Mouse (Mus musculus) lung, embryonic 14.5 days (tissue): ENCODE data around the gene Pear1. TPM values are rescaled to one million over a fixed set of nuclear protein-coding genes. Genes with fewer than 3 reads are reported as not detected.
"Not testable (repeated sequence)": the region's sequence is repeated elsewhere in the genome, so short reads cannot be mapped to it uniquely, and the experiment has no call there.

ENCODE experiments used
- ATAC-seq: fragments of 200-750 bp; cut with Nextera tagmentation; 2 replicates; pipeline ENCODE4 v1.8.0; 2017; ENCODE audit warnings: mild to moderate bottlenecking, moderate TSS enrichment, moderate library complexity; ENCODE audit not compliant: insufficient read depth
- DNase-seq: peaks from one replicate; pipeline ENCODE4 v3.0.0-alpha.2; 2015
- H3K27ac ChIP-seq: fragments of 300-500 bp; sonication (generic); 2 replicates; pipeline ENCODE4 v1.5.1; 2014; ENCODE audit warnings: low read depth, mild to moderate bottlenecking, moderate library complexity
- H3K27me3 ChIP-seq: fragments of 300-500 bp; sonication (generic); 2 replicates; pipeline ENCODE4 v1.6.1; 2014; ENCODE audit warnings: low read length, control low read depth; ENCODE audit not compliant: insufficient read depth
- H3K36me3 ChIP-seq: fragments of 300-500 bp; sonication (generic); 2 replicates; pipeline ENCODE4 v1.6.1; 2014; ENCODE audit warnings: control low read depth; ENCODE audit not compliant: insufficient read depth
- H3K4me1 ChIP-seq: fragments of 300-500 bp; sonication (generic); 2 replicates; pipeline ENCODE4 v1.6.1; 2014; ENCODE audit warnings: antibody characterized with exemption, control low read depth; ENCODE audit not compliant: insufficient read depth
- H3K4me2 ChIP-seq: fragments of 300-500 bp; sonication (generic); 2 replicates; pipeline ENCODE4 v1.6.1; 2014; ENCODE audit warnings: mild to moderate bottlenecking
- H3K4me3 ChIP-seq: fragments of 300-500 bp; sonication (generic); 2 replicates; pipeline ENCODE4 v1.5.1; 2014; ENCODE audit warnings: low read depth, low read length
- H3K9ac ChIP-seq: fragments of 300-500 bp; sonication (generic); 2 replicates; pipeline ENCODE4 v1.6.1; 2014
- H3K9me3 ChIP-seq: fragments of 300-500 bp; sonication (generic); 2 replicates; pipeline ENCODE4 v1.6.1; 2016; ENCODE audit warnings: low read depth, low read length, control low read depth
- CTCF ChIP-seq: IDR thresholded peaks from 2 replicates; pipeline ENCODE4 v1.5.1; 2016; ENCODE audit warnings: antibody characterized with exemption, low read depth
- WGBS: fragments of 180-500 bp; shearing (Covaris S2); extraction: QIAGEN DNeasy Blood & Tissue Kit; methylation state at CpG from one replicate; pipeline ENCODE4 v1.1.7; 2014; 5-methylcytosine and 5-hydroxymethylcytosine counted together
- polyA plus RNA-seq: library from polyadenylated mRNA; unstranded; fragments of >200 nt; fragmentation: Nextera tagmentation; extraction: Ambion mirVana; gene quantifications from 2 replicates; pipeline ENCODE4 v1.2.1, GENCODE M21; 2014

Gene Pear1
- polyA plus RNA-seq, result 30.2 and 31.7 TPM in 2 replicates

DNA sequence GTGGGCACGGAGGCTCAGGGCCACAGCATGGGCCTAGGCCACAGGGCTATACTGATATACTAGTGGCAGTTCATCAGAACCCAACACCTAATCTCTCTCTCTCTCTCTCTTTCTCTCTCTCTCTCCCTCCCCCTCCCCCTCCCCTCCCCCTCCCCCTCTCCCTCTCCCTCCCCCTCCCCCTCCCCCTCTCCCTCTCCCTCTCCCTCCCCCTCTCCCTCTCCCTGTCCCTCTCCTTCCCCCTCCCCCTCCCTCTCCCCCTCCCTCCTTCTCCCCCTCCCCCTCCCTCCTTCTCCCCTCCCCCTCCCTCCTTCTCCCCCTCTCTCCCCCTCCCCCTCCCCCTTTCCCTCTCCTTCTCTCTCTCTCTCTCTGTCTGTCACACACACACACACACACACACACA is at the start of gene Pear1:
Gene Pear1 (minus strand): TSS at position 101 of the 400 bp plus-strand sequence.
- not testable (repeated sequence) for H3K4me3 ChIP-seq, H3K9me3 ChIP-seq, H3K27me3 ChIP-seq, H3K9ac ChIP-seq, H3K4me1 ChIP-seq, H3K36me3 ChIP-seq, H3K27ac ChIP-seq, DNase-seq, H3K4me2 ChIP-seq, ATAC-seq
- 78% methylated on average over 1 of the region's 1 CpGs for WGBS

GRCm38 (mm10) chr3:87864111-87864510 is 40.0 kb upstream of the Pear1 start:
- H3K9ac ChIP-seq, ATAC-seq, H3K4me2 ChIP-seq, DNase-seq, H3K27me3 ChIP-seq, H3K4me1 ChIP-seq, H3K9me3 ChIP-seq, H3K27ac ChIP-seq, H3K4me3 ChIP-seq: not testable (repeated sequence)
- H3K36me3 ChIP-seq, result peaks cover 92% of the 10 kb centered on the region
- WGBS, result 88% methylated on average over 4 of the region's 4 CpGs

- Histone ChIP-seq H3K4me1 (no peaks in the 10 kb centered on the region), H3K4me2 (no peak overlapping the region), H3K27ac (no peak overlapping the region), H3K9ac (no peak overlapping the region), H3K4me3 (no peak overlapping the region), H3K27me3 (no peaks in the 10 kb centered on the region), H3K36me3 (peaks cover 76% of the 10 kb centered on the region), H3K9me3 (no peaks in the 10 kb centered on the region)
- DNase-seq, result peak; percentile 84
- peak; percentile 86 for TF ChIP-seq CTCF
- peak; percentile 36; the same call in 1 of the 2 replicates for ATAC-seq
- WGBS, result 27% methylated on average over 3 of the region's 3 CpGs
Measured at GRCm38 (mm10) chr3:87859813-87860212, 35.7 kb upstream of the Pear1 start.

- Histone ChIP-seq H3K9ac (no peak overlapping the region), H3K9me3 (no peaks in the 10 kb centered on the region), H3K4me2 (no peak overlapping the region), H3K4me1 (no peaks in the 10 kb centered on the region), H3K36me3 (peaks cover 60% of the 10 kb centered on the region), H3K27me3 (no peaks in the 10 kb centered on the region), H3K27ac (no peak overlapping the region), H3K4me3 (no peak overlapping the region)
- WGBS, result 88% methylated on average over 8 of the region's 8 CpGs
- no peak for TF ChIP-seq CTCF
- ATAC-seq, result no peak
- no peak for DNase-seq
Measured at GRCm38 (mm10) chr3:87857666-87858065, 33.6 kb upstream of the Pear1 start.

- Histone ChIP-seq H3K27me3 (no peaks in the 10 kb centered on the region), H3K27ac (no peak overlapping the region), H3K36me3 (peaks cover 43% of the 10 kb centered on the region), H3K9ac (no peak overlapping the region), H3K4me1 (no peaks in the 10 kb centered on the region), H3K4me2 (no peak overlapping the region), H3K4me3 (no peak overlapping the region), H3K9me3 (no peaks in the 10 kb centered on the region)
- WGBS, result 76% methylated on average over 8 of the region's 8 CpGs
- ATAC-seq, result no peak
- peak; percentile 36 for DNase-seq
- no peak for TF ChIP-seq CTCF
Measured at GRCm38 (mm10) chr3:87855936-87856335, 31.8 kb upstream of the Pear1 start.

GRCm38 (mm10) chr3:87854795-87855568 is 30.9 kb upstream of the Pear1 start:
- Histone ChIP-seq H3K9ac (no peak overlapping the region), H3K4me3 (no peak overlapping the region), H3K4me2 (no peak overlapping the region), H3K27ac (no peak overlapping the region), H3K36me3 (peaks cover 34% of the 10 kb centered on the region), H3K4me1 (no peaks in the 10 kb centered on the region), H3K9me3 (no peaks in the 10 kb centered on the region), H3K27me3 (no peaks in the 10 kb centered on the region)
- no peak for TF ChIP-seq CTCF
- WGBS, result 34% methylated on average over 7 of the region's 7 CpGs
- DNase-seq, result peak; percentile 74
- ATAC-seq, result peak; percentile 55; the same call in 1 of the 2 replicates

- Histone ChIP-seq H3K36me3 (no peaks in the 10 kb centered on the region), H3K9ac (no peak overlapping the region), H3K4me3 (no peak overlapping the region), H3K4me2 (no peak overlapping the region), H3K9me3 (no peaks in the 10 kb centered on the region), H3K4me1 (no peaks in the 10 kb centered on the region), H3K27me3 (no peaks in the 10 kb centered on the region), H3K27ac (no peak overlapping the region)
- ATAC-seq (no peak), DNase-seq (no peak)
- whole genome bisulfite sequencing, result 77% methylated on average over 14 of the region's 14 CpGs
- TF ChIP-seq CTCF, result no peak
Measured at GRCm38 (mm10) chr3:87849117-87849516, 25.0 kb upstream of the Pear1 start.
